Mouse (Mus musculus) forebrain, embryonic 11.5 days (tissue): ENCODE data around the gene Dock1. TPM values are rescaled to one million over a fixed set of nuclear protein-coding genes. Genes with fewer than 3 reads are reported as not detected.

Source experiments
- ATAC-seq: fragments of 200-750 bp; cut with Nextera tagmentation; replicated peaks from 2 replicates; pipeline ENCODE4 v1.8.0; 2017; ENCODE audit warnings: moderate TSS enrichment; ENCODE audit not compliant: low FRiP score
- DNase-seq: peaks from one replicate; pipeline ENCODE4 v3.0.0-alpha.2; 2017; ENCODE audit warnings: low spot score
- H3K27ac ChIP-seq: fragments of 300-500 bp; sonication (generic); 2 replicates; pipeline ENCODE4 v1.5.1; 2014; ENCODE audit warnings: low read depth, low read length
- H3K27me3 ChIP-seq: fragments of 300-500 bp; sonication (generic); 2 replicates; pipeline ENCODE4 v1.6.1; 2014; ENCODE audit warnings: mild to moderate bottlenecking, low read length, mixed read lengths; ENCODE audit not compliant: control insufficient read depth, insufficient read depth
- H3K36me3 ChIP-seq: fragments of 300-500 bp; sonication (generic); 2 replicates; pipeline ENCODE4 v1.6.1; 2014; ENCODE audit warnings: mild to moderate bottlenecking, low read length, moderate library complexity, mixed read lengths; ENCODE audit not compliant: control insufficient read depth, insufficient read depth
- H3K4me1 ChIP-seq: fragments of 300-500 bp; sonication (generic); replicated peaks from 2 replicates; pipeline ENCODE4 v1.6.1; 2014; ENCODE audit warnings: low read length, mixed read lengths; ENCODE audit not compliant: control insufficient read depth, insufficient read depth
- H3K4me2 ChIP-seq: fragments of 300-500 bp; sonication (generic); 2 replicates; pipeline ENCODE4 v1.6.1; 2014; ENCODE audit warnings: low read depth, mild to moderate bottlenecking, low read length, moderate library complexity, mixed read lengths; ENCODE audit not compliant: severe bottlenecking
- H3K4me3 ChIP-seq: fragments of 300-500 bp; sonication (generic); 2 replicates; pipeline ENCODE4 v1.5.1; 2014; ENCODE audit warnings: low read depth, low read length
- H3K9ac ChIP-seq: fragments of 300-500 bp; sonication (generic); 2 replicates; pipeline ENCODE4 v1.6.1; 2014; ENCODE audit warnings: low read length
- H3K9me3 ChIP-seq: fragments of 300-500 bp; sonication (generic); 2 replicates; pipeline ENCODE4 v1.6.1; 2016; ENCODE audit warnings: low read length, mixed read lengths; ENCODE audit not compliant: control insufficient read depth
- WGBS: fragments of 180-500 bp; shearing (Covaris S2); extraction: QIAGEN DNeasy Blood & Tissue Kit; methylation state at CpG from one replicate; pipeline ENCODE4 v1.1.7; 2014; 5-methylcytosine and 5-hydroxymethylcytosine counted together
- polyA plus RNA-seq: library from polyadenylated mRNA; unstranded; fragments of >200 nt; fragmentation: Nextera tagmentation; extraction: Ambion mirVana; gene quantifications from 2 replicates; pipeline ENCODE4 v1.2.1, GENCODE M21; 2014

The Dock1 gene
- polyA plus RNA-seq, 1 experiment from 2014 or later = 26.5 TPM

- H3K4me1 ChIP-seq = no peaks in the 10 kb centered on the region
- no peaks in the 10 kb centered on the region for H3K36me3 ChIP-seq
- no peaks in the 10 kb centered on the region for H3K9me3 ChIP-seq
- DNase-seq (no peak), ATAC-seq (no peak)
- no peaks in the 10 kb centered on the region for H3K27me3 ChIP-seq
- H3K4me2 ChIP-seq = no peak overlapping the region
- H3K27ac ChIP-seq = no peak overlapping the region
- WGBS = 81% methylated on average over 3 of the region's 3 CpGs
- no peak overlapping the region for H3K4me3 ChIP-seq
- no peak overlapping the region for H3K9ac ChIP-seq
Observed at GRCm38 (mm10) chr7:135059562-135059961, 389.1 kb downstream of the Dock1 start.

DNA sequence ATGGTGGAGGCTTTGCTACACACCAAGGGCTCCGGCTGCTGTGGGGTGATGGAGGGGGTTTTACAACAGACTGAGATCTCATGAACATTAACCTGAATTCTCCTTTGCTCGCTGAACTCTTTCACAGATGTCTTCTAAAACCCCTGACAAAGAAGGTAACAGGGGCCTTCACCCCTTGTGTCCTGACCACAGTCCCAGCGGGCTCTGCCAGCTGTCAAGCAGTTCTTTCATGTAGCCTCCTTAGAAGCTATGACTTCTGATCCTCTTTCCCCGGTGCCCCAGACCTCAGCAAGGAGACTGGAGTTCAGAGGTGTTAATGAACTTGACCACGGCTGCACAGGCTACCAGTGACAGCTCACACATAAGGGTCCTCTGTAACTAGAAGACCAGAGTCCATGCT lies 393.4 kb downstream of the Dock1 start:
- no peaks in the 10 kb centered on the region for H3K4me1 ChIP-seq

DNA sequence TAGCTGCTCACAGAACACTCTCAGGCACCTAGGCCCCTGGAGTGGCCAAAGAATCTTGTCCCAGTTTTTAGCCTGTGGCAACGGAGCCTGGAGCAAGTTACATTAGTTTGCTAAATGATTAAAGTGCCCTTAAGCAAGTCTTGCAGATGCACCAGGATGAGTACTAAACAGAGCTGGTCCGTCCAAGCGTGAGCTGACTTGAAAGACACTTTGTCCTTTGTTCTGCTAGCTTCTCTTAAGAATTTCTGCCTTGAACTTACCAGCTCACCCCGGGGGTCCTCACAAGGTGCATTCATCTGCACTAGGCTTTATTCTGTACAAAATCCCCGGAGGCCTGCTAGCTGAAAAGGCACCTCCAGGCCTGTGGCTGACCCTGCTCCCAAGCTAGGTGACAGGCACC lies 394.8 kb downstream of the Dock1 start:
- Histone ChIP-seq H3K36me3 (no peaks in the 10 kb centered on the region), H3K27ac (no peak overlapping the region), H3K27me3 (no peaks in the 10 kb centered on the region), H3K4me2 (no peak overlapping the region), H3K9me3 (no peaks in the 10 kb centered on the region), H3K4me3 (no peak overlapping the region), H3K4me1 (no peaks in the 10 kb centered on the region), H3K9ac (no peak overlapping the region)
- DNase-seq = no peak
- 31% methylated on average over 5 of the region's 5 CpGs for WGBS
- ATAC-seq = no peak

More for the DNA sequence above, 393.4 kb downstream of the Dock1 start:
- ATAC-seq = no peak
- 80% methylated on average over 5 of the region's 5 CpGs for WGBS
- H3K4me3 ChIP-seq = no peak overlapping the region
- no peak overlapping the region for H3K27ac ChIP-seq
- H3K9me3 ChIP-seq = no peaks in the 10 kb centered on the region
- no peak for DNase-seq
- H3K27me3 ChIP-seq = no peaks in the 10 kb centered on the region
- H3K4me2 ChIP-seq = no peak overlapping the region
- no peaks in the 10 kb centered on the region for H3K36me3 ChIP-seq
- H3K9ac ChIP-seq = no peak overlapping the region

- no peak overlapping the region for H3K4me2 ChIP-seq
- ATAC-seq (no peak), DNase-seq (no peak)
- no peak overlapping the region for H3K27ac ChIP-seq
- H3K4me1 ChIP-seq = no peaks in the 10 kb centered on the region
- H3K36me3 ChIP-seq = no peaks in the 10 kb centered on the region
- 87% methylated on average over 3 of the region's 3 CpGs for WGBS
- no peaks in the 10 kb centered on the region for H3K27me3 ChIP-seq
- H3K9me3 ChIP-seq = no peaks in the 10 kb centered on the region
- H3K9ac ChIP-seq = no peak overlapping the region
- H3K4me3 ChIP-seq = no peak overlapping the region
Observed at GRCm38 (mm10) chr7:135068887-135069286, 398.4 kb downstream of the Dock1 start.

DNA sequence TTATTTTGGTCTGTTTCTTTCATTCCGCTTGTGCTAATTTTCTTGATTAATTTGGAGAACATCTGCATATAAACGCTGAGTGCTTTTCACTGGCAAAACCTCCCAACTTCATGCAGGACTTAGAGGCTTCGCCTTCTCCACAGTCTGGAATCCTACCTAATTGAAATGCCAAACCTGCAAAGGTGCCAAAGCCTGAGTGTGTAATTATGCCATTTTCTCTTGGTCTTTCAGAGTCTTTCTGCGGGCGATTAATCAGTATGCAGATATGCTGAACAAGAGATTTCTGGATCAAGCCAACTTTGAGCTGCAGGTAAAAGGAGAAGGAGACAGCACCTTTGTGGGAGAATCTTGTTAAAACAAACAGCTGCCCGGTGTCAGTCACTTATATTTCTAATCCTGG lies 406.4 kb downstream of the Dock1 start:
- no peaks in the 10 kb centered on the region for H3K9me3 ChIP-seq
- H3K27me3 ChIP-seq = no peaks in the 10 kb centered on the region
- H3K36me3 ChIP-seq = no peaks in the 10 kb centered on the region
- no peak overlapping the region for H3K4me3 ChIP-seq
- H3K4me1 ChIP-seq = 0 out of 2 replicates have a peak, but pooled peaks cover 2% of the 10 kb centered on the region
- H3K4me2 ChIP-seq = no peak overlapping the region
- H3K9ac ChIP-seq = no peak overlapping the region
- ATAC-seq (no peak), DNase-seq (no peak)
- H3K27ac ChIP-seq = no peak overlapping the region
- 84% methylated on average over 6 of the region's 6 CpGs for WGBS

DNA sequence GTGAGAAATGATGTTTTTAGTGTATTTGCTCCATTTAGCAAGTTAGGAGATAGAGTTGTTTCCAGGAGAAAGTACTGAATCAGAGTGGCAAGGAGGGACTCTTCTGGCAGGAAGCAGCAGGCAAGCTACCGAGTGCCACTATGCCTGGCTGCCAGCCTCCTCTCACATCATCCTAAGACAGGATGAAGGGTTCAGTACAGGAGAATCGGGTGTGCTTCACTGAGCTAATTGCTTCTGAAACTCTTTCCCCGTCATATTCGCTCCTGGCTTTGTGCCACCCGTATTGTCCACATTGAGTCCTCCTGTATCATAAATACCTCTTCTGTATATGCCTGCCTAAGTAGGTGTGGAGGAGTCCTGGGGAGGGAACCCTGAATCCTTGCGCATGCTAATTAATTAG lies 406.9 kb downstream of the Dock1 start:
- Histone ChIP-seq H3K4me2 (no peak overlapping the region), H3K27me3 (no peaks in the 10 kb centered on the region), H3K9me3 (no peaks in the 10 kb centered on the region), H3K36me3 (no peaks in the 10 kb centered on the region), H3K27ac (no peak overlapping the region), H3K4me3 (no peak overlapping the region), H3K9ac (no peak overlapping the region), H3K4me1 (0 out of 2 replicates have a peak, but pooled peaks cover 2% of the 10 kb centered on the region)
- ATAC-seq (no peak), DNase-seq (no peak)
- WGBS = 59% methylated on average over 6 of the region's 6 CpGs

DNA sequence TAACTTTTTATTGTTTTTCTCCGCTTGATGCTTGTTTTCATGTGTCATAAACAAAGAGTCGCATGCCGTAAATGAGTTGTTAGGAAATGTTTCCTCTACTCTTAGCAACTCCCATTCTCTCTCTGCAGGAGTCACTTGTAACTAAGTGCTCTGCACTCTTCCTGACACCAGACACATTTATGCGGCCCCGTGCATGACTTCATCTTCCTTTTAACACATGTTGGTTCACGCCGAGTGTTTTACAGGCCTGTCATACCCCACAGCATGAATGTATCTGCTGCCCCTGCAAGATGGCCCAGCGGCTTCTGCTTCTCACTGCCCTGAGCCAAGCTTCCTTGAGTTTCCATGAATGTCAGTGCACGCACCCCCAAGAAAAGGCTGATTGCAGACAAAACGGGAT lies 407.4 kb downstream of the Dock1 start:
- ATAC-seq (no peak), DNase-seq (no peak)
- 77% methylated on average over 10 of the region's 10 CpGs for WGBS
- H3K4me1 ChIP-seq = 0 out of 2 replicates have a peak, but pooled peaks cover 2% of the 10 kb centered on the region
- H3K4me2 ChIP-seq = no peak overlapping the region
- no peak overlapping the region for H3K9ac ChIP-seq
- H3K9me3 ChIP-seq = no peaks in the 10 kb centered on the region
- no peak overlapping the region for H3K27ac ChIP-seq
- H3K36me3 ChIP-seq = no peaks in the 10 kb centered on the region
- H3K4me3 ChIP-seq = no peak overlapping the region
- no peaks in the 10 kb centered on the region for H3K27me3 ChIP-seq

GRCm38 (mm10) chr7:135083421-135083820 lies 413.0 kb downstream of the Dock1 start:
- Histone ChIP-seq H3K36me3 (no peaks in the 10 kb centered on the region), H3K9ac (no peak overlapping the region), H3K27ac (no peak overlapping the region), H3K27me3 (no peaks in the 10 kb centered on the region), H3K4me3 (no peak overlapping the region), H3K9me3 (no peaks in the 10 kb centered on the region), H3K4me2 (no peak overlapping the region), H3K4me1 (no peaks in the 10 kb centered on the region)
- 92% methylated on average over 8 of the region's 8 CpGs for WGBS
- ATAC-seq = no peak
- DNase-seq = no peak

GRCm38 (mm10) chr7:135084069-135084468 lies 413.6 kb downstream of the Dock1 start:
- Histone ChIP-seq H3K4me2 (no peak overlapping the region), H3K4me3 (no peak overlapping the region), H3K4me1 (no peaks in the 10 kb centered on the region), H3K27ac (no peak overlapping the region), H3K9me3 (no peaks in the 10 kb centered on the region), H3K27me3 (no peaks in the 10 kb centered on the region), H3K9ac (no peak overlapping the region), H3K36me3 (no peaks in the 10 kb centered on the region)
- WGBS = 96% methylated on average over 7 of the region's 7 CpGs
- DNase-seq = no peak
- ATAC-seq = no peak
